Mouse (Mus musculus): ENCODE results near the gene Doc2b.

DNA sequence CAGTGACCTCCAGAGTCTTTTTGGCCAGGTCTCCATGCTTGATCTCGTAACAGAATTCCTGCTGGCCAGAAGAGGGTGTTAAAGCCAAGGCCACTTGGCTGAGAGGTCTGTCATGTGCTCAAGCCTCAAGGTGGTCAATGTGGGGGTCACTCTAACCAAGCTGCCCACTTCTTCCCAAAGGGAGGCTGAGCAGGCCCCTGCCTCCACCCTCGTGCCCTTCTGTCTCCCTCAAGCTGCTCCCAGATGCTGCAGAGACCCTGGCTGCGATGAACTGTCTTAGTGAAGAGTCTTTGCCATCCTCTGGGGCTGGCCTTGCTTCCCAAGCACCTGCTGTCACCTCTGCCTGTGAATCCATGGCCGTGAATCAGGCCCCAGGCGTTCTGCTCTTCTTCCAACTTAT lies 23.3 kb downstream of the Doc2b start:
- TF ChIP-seq GATA1 (IDR thresholded peaks at IDR 0.05; ENCODE audit: borderline replicate concordance, low read length) (no peak), CTCF (IDR thresholded peaks at IDR 0.05; ENCODE audit: low read depth, low read length) (no peak), TAL1 (conservative IDR thresholded peaks at IDR 0.05; ENCODE audit: low read depth, low read length) (no peak), GATA2 (IDR thresholded peaks at IDR 0.05; ENCODE audit: borderline replicate concordance, low read depth, low read length) (no peak), POLR2AphosphoS5 (IDR thresholded peaks at IDR 0.05; ENCODE audit: insufficient replicate concordance, low read depth, low read length) (no peak)

Measured in G1E (cell line).